Mouse (Mus musculus) layer of hippocampus, adult 9-11 months (tissue): Measurements from ENCODE around the gene Gm5129.

Experiments
- DNase-seq: peaks from one replicate; pipeline ENCODE4 v3.0.0; 2022

The Gm5129 gene

GRCm38 (mm10) chr5:29721159-29721558 lies 14.6 kb downstream of the Gm5129 start:
- no peak for DNase-seq

GRCm38 (mm10) chr5:29712906-29713305 lies 22.8 kb downstream of the Gm5129 start:
- no peak for DNase-seq

GRCm38 (mm10) chr5:29711631-29712030 lies 24.1 kb downstream of the Gm5129 start:
- DNase-seq, result no peak

DNA sequence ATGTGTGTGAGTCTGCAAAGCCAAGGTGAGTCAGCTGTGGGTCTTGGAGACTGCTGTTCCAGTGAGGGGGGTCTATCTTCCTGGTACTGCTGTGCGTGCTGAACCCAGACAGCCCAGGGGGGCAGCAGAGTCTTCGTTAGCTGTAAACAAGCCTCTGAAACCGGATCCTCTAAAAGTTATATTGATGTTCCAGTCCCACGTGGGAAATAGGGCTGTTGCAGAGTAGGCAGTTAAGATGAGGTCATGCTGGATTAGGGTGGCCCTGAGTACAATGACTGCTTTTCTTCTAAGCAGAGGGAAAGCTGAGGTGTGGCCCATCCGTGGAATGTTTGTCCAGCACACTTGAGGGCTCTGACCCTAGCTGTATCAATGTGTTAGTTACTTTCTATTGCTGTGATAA lies 27.5 kb downstream of the Gm5129 start:
- no peak for DNase-seq

DNA sequence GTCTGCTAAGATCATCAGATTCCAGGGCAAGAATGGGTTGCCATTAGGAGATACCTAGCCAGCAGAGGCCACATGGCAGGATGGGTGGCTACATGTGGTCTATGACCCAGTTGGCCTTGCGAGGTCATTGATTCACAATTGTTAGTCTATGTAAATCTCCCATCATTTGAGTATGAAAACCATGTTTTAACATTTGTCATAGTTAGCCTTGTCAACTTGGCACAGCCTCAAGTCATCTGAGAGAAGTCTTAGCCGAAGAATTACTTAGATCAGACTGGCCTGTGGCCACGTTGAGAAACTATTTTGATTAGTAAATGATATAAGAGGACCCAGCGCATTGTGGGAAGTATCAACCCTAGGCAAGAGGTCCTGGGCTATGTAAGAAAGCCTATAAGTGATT lies 28.5 kb downstream of the Gm5129 start:
- DNase-seq, result no peak

DNA sequence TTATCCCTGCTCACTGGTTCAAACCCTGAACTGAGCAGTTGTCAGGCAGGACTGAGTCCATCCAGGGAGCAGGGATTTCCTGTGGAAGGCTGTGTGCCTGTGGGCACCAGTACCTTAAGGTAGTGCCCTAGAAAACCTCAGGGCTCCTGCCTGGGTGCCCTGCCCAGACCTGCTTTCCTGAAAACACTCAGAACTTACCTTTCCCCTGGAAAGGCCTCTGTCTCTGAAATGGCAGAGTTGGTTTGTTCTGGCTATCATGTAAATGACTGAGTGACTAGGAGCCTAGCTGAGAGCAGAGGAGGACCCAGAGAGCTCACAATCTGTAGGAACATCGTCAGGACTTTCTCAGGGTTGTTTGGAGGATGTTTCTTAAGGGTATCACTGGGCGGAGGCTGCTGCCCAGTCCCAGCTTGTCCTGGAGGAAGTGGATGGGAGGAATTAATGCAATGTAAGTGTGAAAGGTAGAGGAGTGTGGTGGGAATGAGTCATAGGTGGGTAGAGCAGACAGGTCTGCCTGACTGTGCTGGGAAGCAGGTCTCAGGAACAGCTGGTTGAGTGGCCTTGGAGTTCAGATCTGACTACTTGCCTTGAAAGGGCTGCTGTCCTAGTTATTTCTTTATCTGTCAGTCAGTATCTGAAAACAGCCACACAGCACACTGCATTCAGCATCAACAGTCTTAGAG lies 36.1 kb downstream of the Gm5129 start:
- no peak for DNase-seq

DNA sequence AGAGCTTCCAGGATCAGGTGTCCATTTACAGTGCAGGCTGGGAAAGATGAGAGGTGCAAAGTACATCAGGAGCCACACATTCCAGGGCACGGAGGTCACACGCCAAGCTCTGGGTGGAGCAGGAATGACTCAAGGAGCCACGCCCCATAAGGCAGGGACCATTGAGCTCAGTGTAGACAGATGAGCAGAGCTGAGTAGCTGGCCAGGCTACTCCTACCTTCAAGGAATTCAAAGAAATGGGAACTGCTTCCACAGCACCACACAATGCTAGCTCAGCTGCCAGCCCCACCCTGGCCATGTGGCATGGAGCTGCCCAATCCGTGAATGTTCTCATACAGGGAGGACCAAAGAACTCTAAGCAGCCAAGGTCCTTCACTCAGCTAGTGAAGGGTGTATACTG lies 37.2 kb downstream of the Gm5129 start:
- DNase-seq, result no peak

- DNase-seq, result no peak
Observed at GRCm38 (mm10) chr5:29688352-29688751, 47.4 kb downstream of the Gm5129 start.

GRCm38 (mm10) chr5:29687671-29688070 lies 48.1 kb downstream of the Gm5129 start:
- DNase-seq, result no peak
